Mouse (Mus musculus) liver, embryonic 14.5 days (tissue): ENCODE measurements around the gene Prr12.

Experiments used
- CTCF ChIP-seq: IDR thresholded peaks from 2 replicates; pipeline ENCODE4 v1.5.1; 2016; ENCODE audit warnings: antibody characterized with exemption, low read depth, control low read depth
- EP300 ChIP-seq: IDR thresholded peaks from 2 replicates; pipeline ENCODE4 v1.6.1; 2016; ENCODE audit warnings: antibody characterized with exemption, low read depth

DNA sequence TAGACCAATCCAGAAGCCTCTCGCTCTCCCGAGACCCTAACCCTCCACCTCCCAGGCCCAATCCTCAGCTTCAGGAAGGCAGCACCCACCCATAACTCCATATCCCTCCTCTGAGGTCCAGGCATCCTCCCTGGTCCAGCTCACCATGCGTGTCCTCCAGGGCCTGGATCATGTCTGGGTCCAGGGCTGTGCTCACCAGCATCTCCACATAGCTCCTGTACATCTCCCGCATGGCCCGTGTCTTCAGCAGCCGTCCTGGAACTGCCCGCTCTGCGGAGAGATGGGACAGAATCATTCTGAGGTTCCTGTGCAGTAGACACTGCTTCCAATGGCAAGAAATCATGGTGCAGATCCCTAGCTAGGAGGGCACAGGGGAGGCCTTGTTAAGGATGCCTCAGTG, 21.8 kb downstream of the Prr12 start:
- TF ChIP-seq CTCF (no peak), EP300 (no peak)
